Mouse (Mus musculus) erythroblast, embryonic 14.5 days (primary cell): ENCODE measurements around the gene Rabl6.

Source experiments
- GATA1 ChIP-seq: IDR thresholded peaks from 2 replicates; pipeline ENCODE4 v1.6.1; 2012; ENCODE audit warnings: low read length, inconsistent platforms, mixed read lengths
- TAL1 ChIP-seq: IDR thresholded peaks from 3 replicates; pipeline ENCODE4 v1.6.1; 2012; ENCODE audit warnings: low read length, inconsistent platforms, mixed read lengths

GRCm38 (mm10) chr2:25621229-25622200 lies 13.2 kb upstream of the Rabl6 start, which contains the start of gene Tmem141:
- TF ChIP-seq GATA1 (no peak), TAL1 (no peak)
